Mouse (Mus musculus) cerebellum, adult 11 months (tissue): ENCODE results near the gene Dlg3.

ENCODE experiments used
- DNase-seq: peaks from one replicate; pipeline ENCODE4 v3.0.0; 2022

Dlg3 gene

GRCm38 (mm10) chrX:100767181-100767884, at the start of gene Dlg3:
Gene Dlg3 (plus strand): TSS chrX:100767722.
- DNase-seq, result peak; percentile 56

GRCm38 (mm10) chrX:100728947-100729346, 38.6 kb upstream of the Dlg3 start:
- DNase-seq, result no peak

- peak; percentile 30 for DNase-seq
Observed at GRCm38 (mm10) chrX:100729665-100730188, 37.8 kb upstream of the Dlg3 start, which contains the start of gene Gdpd2. Gene Gdpd2 (plus strand): TSS chrX:100729873.

- DNase-seq, result no peak
Observed at GRCm38 (mm10) chrX:100730266-100730665, 37.3 kb upstream of the Dlg3 start.

DNA sequence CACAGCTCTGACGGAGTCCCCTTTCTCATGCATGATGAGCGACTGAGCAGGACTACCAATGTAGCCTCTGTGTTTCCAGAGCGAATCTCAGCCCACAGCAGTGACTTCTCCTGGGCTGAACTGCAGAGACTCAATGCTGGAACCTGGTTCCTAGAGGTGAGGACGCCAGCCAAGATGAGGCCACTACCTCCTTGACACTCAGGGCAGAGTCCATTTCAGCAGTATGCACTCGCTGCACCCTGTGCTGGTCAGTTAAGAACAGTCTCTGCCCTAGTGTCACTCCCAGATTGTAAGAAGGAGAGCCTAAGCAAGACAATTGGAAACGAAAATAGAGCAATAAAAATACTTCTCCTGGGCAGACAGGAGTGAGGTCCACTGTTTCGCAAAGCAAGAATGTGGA, 33.2 kb upstream of the Dlg3 start:
- no peak for DNase-seq

DNA sequence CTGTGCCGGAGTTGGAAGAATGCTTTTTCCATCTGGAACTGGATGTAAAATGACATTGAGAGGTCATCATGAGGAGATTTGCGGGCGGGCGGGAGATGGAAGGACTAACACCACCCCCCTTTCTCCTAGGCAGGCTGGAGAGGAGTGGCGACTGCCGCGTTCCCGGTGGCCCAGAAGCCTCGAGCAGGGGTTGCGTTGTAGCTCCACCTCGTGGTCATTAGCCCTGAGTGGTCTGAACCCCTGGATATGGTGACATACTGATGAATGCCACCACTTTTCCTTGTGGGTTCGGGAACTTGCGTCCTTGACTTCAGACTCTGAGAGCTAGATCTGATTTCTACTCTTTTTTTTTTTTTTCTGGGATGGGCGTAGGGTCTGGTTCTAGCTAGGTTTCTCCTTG, 28.6 kb upstream of the Dlg3 start:
- peak; percentile 55 for DNase-seq

GRCm38 (mm10) chrX:100739443-100739842, 28.1 kb upstream of the Dlg3 start:
- DNase-seq, result no peak

DNA sequence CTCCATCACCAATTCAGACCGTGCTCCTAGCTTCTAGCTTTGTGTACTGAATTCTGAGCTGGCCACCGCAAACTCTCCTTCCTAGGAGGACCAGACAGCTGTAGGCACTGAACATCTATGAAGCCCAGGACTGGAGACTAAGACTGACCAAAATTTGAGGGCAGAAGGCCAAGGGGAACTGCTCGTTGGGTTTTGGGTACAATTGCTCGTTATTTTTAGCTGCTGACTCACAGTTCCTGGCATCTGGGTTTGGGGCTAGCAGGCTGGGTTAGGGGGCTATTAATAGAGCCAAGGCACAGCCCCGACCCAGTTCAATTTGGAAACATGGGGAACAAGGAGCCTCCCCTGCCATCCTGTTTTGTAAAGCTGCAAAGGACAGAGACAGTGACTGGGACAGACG, 26.7 kb upstream of the Dlg3 start:
- no peak for DNase-seq

DNA sequence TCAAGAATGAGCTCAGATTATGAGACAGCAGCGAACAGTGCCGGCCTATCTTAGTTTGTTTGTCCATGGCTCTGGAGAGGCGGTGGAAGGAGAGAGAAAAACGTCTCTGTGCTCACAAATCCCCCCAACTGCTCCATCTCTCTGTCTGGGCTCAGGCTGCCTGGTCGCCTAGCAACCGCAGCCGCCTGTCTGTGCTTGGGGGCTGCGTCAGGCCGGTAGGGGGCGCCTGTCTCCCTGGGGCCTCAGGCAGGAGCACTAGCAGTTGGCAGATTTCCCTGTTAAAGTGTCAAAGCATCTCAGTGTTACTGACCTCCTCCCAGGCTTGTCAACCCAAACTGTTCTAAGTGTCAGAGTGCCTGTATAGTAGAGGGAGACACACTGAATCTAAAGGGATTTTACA, 25.6 kb upstream of the Dlg3 start:
- peak; percentile 46 for DNase-seq

GRCm38 (mm10) chrX:100765855-100766254, 1.7 kb upstream of the Dlg3 start:
- DNase-seq, result no peak

GRCm38 (mm10) chrX:100767885-100768626, 534 bp downstream of the Dlg3 start:
- DNase-seq, result peak; percentile 40

GRCm38 (mm10) chrX:100769281-100769680, 1.8 kb downstream of the Dlg3 start:
- DNase-seq, result no peak

DNA sequence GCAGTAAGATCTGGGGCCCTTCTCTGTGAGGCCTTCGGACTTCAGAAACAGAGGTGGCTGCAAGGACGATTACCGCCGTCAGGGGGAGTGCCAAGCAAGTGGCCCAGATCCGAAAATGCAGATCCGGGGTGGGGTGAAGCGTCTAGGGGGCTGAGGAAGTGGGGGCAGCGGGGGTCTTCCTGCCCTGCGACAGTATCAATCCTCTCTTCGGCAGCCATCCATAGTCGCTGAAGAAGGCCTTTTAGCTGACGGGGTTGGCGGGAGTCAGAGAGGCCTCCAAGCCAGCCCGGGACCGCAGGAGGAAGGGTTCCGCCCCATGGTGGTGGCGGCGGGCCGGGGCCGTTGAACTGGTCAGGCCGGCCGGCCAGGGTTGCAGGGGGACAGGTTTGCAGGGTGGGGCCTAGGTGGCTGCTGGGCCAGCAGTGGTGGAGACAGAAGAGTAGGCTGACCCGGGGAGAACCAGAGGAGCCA, 6.9 kb downstream of the Dlg3 start:
- DNase-seq, result no peak

DNA sequence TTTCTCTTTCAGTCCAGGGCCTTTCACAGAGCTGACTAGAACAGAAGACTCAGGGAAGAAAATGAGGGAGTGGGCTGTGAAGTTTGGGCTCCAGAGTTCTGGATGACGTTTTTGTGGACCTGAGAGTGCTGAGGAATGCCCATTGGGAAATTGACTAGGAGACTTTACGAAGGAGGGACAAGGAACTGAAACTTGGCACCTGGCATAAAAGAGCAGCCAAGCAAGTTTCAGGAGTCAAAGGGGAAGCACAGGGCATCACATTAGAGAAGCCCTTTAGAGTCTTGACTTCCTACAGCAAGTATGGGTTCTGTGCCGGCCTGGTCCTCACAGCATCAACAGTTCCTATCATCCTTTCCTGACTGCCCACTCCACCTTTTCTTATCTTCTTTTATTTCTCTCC, 7.9 kb downstream of the Dlg3 start:
- DNase-seq, result no peak

GRCm38 (mm10) chrX:100776494-100776893, 9.0 kb downstream of the Dlg3 start:
- DNase-seq, result peak; percentile 61

GRCm38 (mm10) chrX:100776985-100777654, 9.6 kb downstream of the Dlg3 start:
- DNase-seq, result peak; percentile 74

- no peak for DNase-seq
Observed at GRCm38 (mm10) chrX:100777655-100778234, 10.2 kb downstream of the Dlg3 start.

DNA sequence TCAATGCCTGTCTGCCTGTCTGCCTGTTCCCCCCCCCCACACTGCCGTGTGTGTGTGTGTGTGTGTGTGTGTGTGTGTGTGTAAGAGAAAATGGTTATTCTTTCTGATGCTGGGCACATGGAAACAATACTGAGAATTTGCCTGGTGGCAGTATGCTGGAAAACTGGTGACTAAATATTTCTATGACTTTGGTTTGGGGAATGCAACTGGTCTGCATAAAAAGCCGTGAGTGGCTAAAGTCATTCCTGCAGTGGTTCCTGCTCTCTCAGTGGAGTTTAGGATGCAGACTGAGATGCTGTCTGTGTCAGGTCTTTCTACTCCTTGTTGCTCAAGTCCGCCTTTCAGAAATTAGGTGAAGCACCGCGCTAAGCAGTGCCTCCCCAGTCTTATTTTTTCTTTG, 10.9 kb downstream of the Dlg3 start:
- DNase-seq, result no peak

GRCm38 (mm10) chrX:100789322-100789721, 21.8 kb downstream of the Dlg3 start:
- DNase-seq, result no peak

- DNase-seq, result peak; percentile 43
Observed at GRCm38 (mm10) chrX:100796041-100796740, 28.7 kb downstream of the Dlg3 start.

GRCm38 (mm10) chrX:100796741-100797090, 29.2 kb downstream of the Dlg3 start:
- DNase-seq, result no peak

DNA sequence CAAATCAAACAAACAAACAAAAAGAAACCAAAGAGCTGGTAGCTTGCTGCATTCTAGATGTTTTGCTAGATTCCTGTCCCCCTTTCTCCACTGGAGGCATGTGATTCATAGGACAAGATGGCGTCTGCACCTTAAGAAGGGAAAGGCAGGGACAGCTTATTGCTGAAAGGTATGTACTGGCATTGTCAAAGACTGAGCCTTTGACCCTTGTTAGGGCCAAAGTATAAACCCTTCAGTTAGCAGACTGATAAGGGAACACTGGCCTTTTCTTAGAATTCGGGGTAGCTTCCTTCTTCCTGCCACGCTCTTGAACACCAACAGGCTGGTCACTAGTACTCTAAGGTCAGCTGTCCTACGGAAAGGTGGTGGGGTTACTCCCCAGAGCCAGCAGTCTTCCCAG, 29.8 kb downstream of the Dlg3 start:
- no peak for DNase-seq
